ENCODE assay signal across 31 mouse cellular contexts in the genomic region with DNA sequence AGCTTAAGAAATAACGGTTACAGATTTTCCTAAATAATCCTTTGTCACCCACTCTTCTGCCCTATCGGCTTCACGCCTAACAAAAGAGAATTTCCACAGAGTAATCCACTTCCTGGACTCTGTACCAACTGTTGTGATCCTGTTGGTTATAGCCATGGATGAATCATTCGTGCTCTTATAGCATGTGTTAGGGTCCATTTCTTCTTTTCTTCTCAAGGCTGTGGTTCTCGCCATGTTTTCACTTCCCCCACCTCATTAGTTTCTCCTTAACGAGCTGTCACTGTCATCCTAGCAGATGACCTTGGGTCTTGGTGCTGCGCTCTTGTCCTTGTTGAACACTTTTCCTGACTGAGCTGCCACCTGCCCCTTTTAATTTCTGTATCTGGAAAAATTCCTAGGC. TPM values are rescaled to one million over a fixed set of nuclear protein-coding genes. Genes with fewer than 3 reads are reported as not detected.
DNase-seq lines count a peak whose midpoint lies in the region; ATAC-seq and TF ChIP-seq lines count a peak whose summit lies in the region.
"Had no signal": no experiment of that assay in that cellular context is flagged by ENCODE, and none has a peak within 500 bp of the region (broad histone marks: within the 10 kb centered on the region; RNA-seq: fewer than 3 reads in every experiment).

No protein-coding gene starts in this region.

- WGBS in lung, postnatal 0 days = 68% methylated on average over 7 of the region's 7 CpGs

- H3K9ac ChIP-seq in lung, postnatal 0 days (replicated peaks; ENCODE audit: low read depth) = no peak overlapping the region
- H3K9ac ChIP-seq in CH12.LX (ENCODE audit: insufficient read depth, low read depth) = peak overlapping the region; percentile 46; the same call in 1 of the 2 replicates
- H3K9ac ChIP-seq: hindbrain, embryonic 12.5 days; intestine, embryonic 15.5 days; liver, embryonic 14.5 days; neural tube, embryonic 15.5 days had no signal

- no peak for TF ChIP-seq CTCF in lung, postnatal 0 days (IDR thresholded peaks at IDR 0.05)
- no peak for TF ChIP-seq CTCF in CH12.LX (conservative IDR thresholded peaks at IDR 0.05 in 1 of 2, IDR thresholded peaks at IDR 0.05 in 1 of 2; ENCODE audit: low read depth in 2 of 2, low read length in 2 of 2)

- no peaks in the 10 kb centered on the region for H3K9me3 ChIP-seq in lung, postnatal 0 days (ENCODE audit: low read length)
- no peaks in the 10 kb centered on the region for H3K9me3 ChIP-seq in CH12.LX (replicated peaks; ENCODE audit: low read length)
- H3K9me3 ChIP-seq: heart, embryonic 10.5 days; hindbrain, embryonic 12.5 days; intestine, embryonic 15.5 days; neural tube, embryonic 15.5 days had no signal

- H3K4me3 ChIP-seq in lung, postnatal 0 days (ENCODE audit: low read depth, low read length) = no peak overlapping the region
- no peak overlapping the region for H3K4me3 ChIP-seq in CH12.LX (replicated peaks in 1 of 3; ENCODE audit: low read depth in 2 of 3, low read length in 2 of 3, poor library complexity in 1 of 3)
- H3K4me3 ChIP-seq: erythroblast, embryonic 14.5 days; heart, embryonic 10.5 days; hindbrain, embryonic 12.5 days; intestine, embryonic 15.5 days; neural tube, embryonic 15.5 days had no signal

- peaks cover 62% of the 10 kb centered on the region for H3K79me2 ChIP-seq in CH12.LX (replicated peaks; ENCODE audit: control insufficient read depth, extremely low read depth, insufficient read depth, poor library complexity, severe bottlenecking)

- no peak for TF ChIP-seq POLR2A in CH12.LX (IDR thresholded peaks at IDR 0.05; ENCODE audit: low read depth, low read length)

- H3K4me1 ChIP-seq in lung, postnatal 0 days (ENCODE audit: insufficient read depth, low read depth, low read length) = 0 out of 2 replicates have a peak, but pooled peaks cover 2% of the 10 kb centered on the region
- peaks cover 3 to 64% of the 10 kb centered on the region in 2 experiments; a peak in 3 of 4 replicates for H3K4me1 ChIP-seq in CH12.LX (ENCODE audit: control insufficient read depth in 1 of 2, insufficient read depth in 2 of 2)

- ATAC-seq in lung, postnatal 0 days = no peak
- peak; percentile 60 for ATAC-seq in granulocyte monocyte progenitor cell, adult 5-6 weeks (replicated peaks; ENCODE audit: poor library complexity, severe bottlenecking)
- ATAC-seq in neutrophil, adult 5-6 weeks (ENCODE audit: extremely low read depth, insufficient number of reproducible peaks, low FRiP score, poor library complexity, severe bottlenecking) = peak; percentile 8; the same call in 1 of the 2 replicates
- ATAC-seq: forebrain, embryonic 16.5 days; hindbrain, postnatal 0 days; intestine, embryonic 15.5 days had no signal

- DNase-seq in lung, postnatal 0 days (ENCODE audit: low spot score) = peak; percentile 14
- DNase-seq in lung, postnatal 4 days = no peak
- peak; percentile 69 for DNase-seq in CH12.LX (ENCODE audit: extremely low read depth)
- DNase-seq in left cerebral cortex, adult 9 months (ENCODE audit: low spot score in 2 of 2) = no peak
- no peak for DNase-seq in kidney, adult 18-20 months
- no peak for DNase-seq in cerebellum, adult 9-11 months
- DNase-seq: adrenal gland, adult 8-10 months; cerebellum, adult 11-12 months; cerebellum, postnatal 10 days; gastrocnemius, postnatal 10 days; heart, postnatal 36 days; kidney, adult 8-10 months; layer of hippocampus, postnatal 36 days; liver; lung, adult 2 months; lung, postnatal 14 days; midbrain, embryonic 14.5 days; thymus, adult 2 months; thymus, postnatal 4 days had no signal

- TF ChIP-seq EP300 in lung, postnatal 0 days (IDR thresholded peaks at IDR 0.05) = no peak
- peak; percentile 80 for TF ChIP-seq EP300 in CH12.LX (IDR thresholded peaks at IDR 0.05; ENCODE audit: low read length)

- no peak for TF ChIP-seq RAD21 in CH12.LX (IDR thresholded peaks at IDR 0.05; ENCODE audit: low read depth, low read length)

- H3K36me3 ChIP-seq in lung, postnatal 0 days (ENCODE audit: insufficient read depth, low read length) = no peaks in the 10 kb centered on the region
- peaks cover 0 to 15% of the 10 kb centered on the region in 2 experiments for H3K36me3 ChIP-seq in CH12.LX (replicated peaks in 1 of 2; ENCODE audit: control insufficient read depth in 1 of 2, insufficient read depth in 1 of 2, low read length in 1 of 2)
- H3K36me3 ChIP-seq: heart, embryonic 10.5 days; hindbrain, embryonic 12.5 days; intestine, embryonic 15.5 days; neural tube, embryonic 15.5 days had no signal

- in situ Hi-C loops in CH12.LX (cut with MboI; ENCODE audit: low pct_ligation_motif_present, low pct_unique_long_range_greater_than_20kb, low sequenced_read_pairs) = no loop called here

- no peak overlapping the region for H3K4me2 ChIP-seq in lung, postnatal 0 days (replicated peaks; ENCODE audit: low read depth, low read length)
- peak overlapping the region; percentile 87 for H3K4me2 ChIP-seq in CH12.LX (ENCODE audit: insufficient read depth, low read depth, poor library complexity, severe bottlenecking)
- H3K4me2 ChIP-seq: hindbrain, embryonic 12.5 days; intestine, embryonic 15.5 days; neural tube, embryonic 15.5 days had no signal

- no peak overlapping the region for H3K27ac ChIP-seq in lung, postnatal 0 days (ENCODE audit: low read length)
- no peak overlapping the region for H3K27ac ChIP-seq in CH12.LX (ENCODE audit: insufficient read depth, low read depth)
- H3K27ac ChIP-seq: heart, embryonic 10.5 days; hindbrain, embryonic 12.5 days; hindbrain, postnatal 0 days; intestine, embryonic 15.5 days; kidney, postnatal 0 days; liver, embryonic 14.5 days; neural tube, embryonic 15.5 days; stomach, postnatal 0 days had no signal

- no peaks in the 10 kb centered on the region for H3K27me3 ChIP-seq in lung, postnatal 0 days (replicated peaks; ENCODE audit: insufficient read depth, low read length)
- H3K27me3 ChIP-seq in CH12.LX (replicated peaks) = no peaks in the 10 kb centered on the region
- H3K27me3 ChIP-seq: hindbrain, embryonic 12.5 days; intestine, embryonic 15.5 days; neural tube, embryonic 15.5 days had no signal

- dilution Hi-C loops in CH12.LX (cut with MboI; ENCODE audit: extremely low pct_ligation_motif_present, extremely low pct_unique_long_range_greater_than_20kb, low sequenced_read_pairs) = no loop called here

TF ChIP-seq in CH12.LX, 34 proteins besides CTCF, POLR2A, EP300 and RAD21 (continues in another document):
- TF ChIP-seq CHD2 (IDR thresholded peaks at IDR 0.05; ENCODE audit: low read length) (no peak), KAT2A (IDR thresholded peaks at IDR 0.05; ENCODE audit: insufficient replicate concordance, low read length) (no peak), NRF1 (IDR thresholded peaks at IDR 0.05; ENCODE audit: low read depth, low read length) (no peak), ZKSCAN1 (IDR thresholded peaks at IDR 0.05; ENCODE audit: borderline replicate concordance, low read depth, low read length) (no peak), PAX5 (IDR thresholded peaks at IDR 0.05; ENCODE audit: low read length) (no peak), CHD1 (IDR thresholded peaks at IDR 0.05; ENCODE audit: low read depth, low read length) (0 out of 2 replicates have a peak, but pooled peaks have one; percentile 1), GABPA (IDR thresholded peaks at IDR 0.05; ENCODE audit: insufficient replicate concordance, low read depth, low read length) (no peak), UBTF (IDR thresholded peaks at IDR 0.05; ENCODE audit: low read depth, low read length) (no peak), ZMIZ1 (IDR thresholded peaks at IDR 0.05; ENCODE audit: low read depth, low read length) (no peak), E2F4 (IDR thresholded peaks at IDR 0.05; ENCODE audit: insufficient replicate concordance, low read depth, low read length) (no peak), POLR2AphosphoS2 (IDR thresholded peaks at IDR 0.05; ENCODE audit: low read depth, low read length) (no peak), MEF2A (IDR thresholded peaks at IDR 0.05; ENCODE audit: borderline replicate concordance, low read depth, low read length) (peak; percentile 52; the same call in 1 of the 2 replicates), ETS1 (conservative IDR thresholded peaks at IDR 0.05; ENCODE audit: low read depth, low read length) (peak; percentile 71), BHLHE40 (IDR thresholded peaks at IDR 0.05; ENCODE audit: low read depth, low read length) (peak; percentile 21; the same call in 1 of the 2 replicates), ZC3H11A (IDR thresholded peaks at IDR 0.05; ENCODE audit: low read depth, low read length) (no peak), MAFK (IDR thresholded peaks at IDR 0.05; ENCODE audit: insufficient replicate concordance, low read length) (no peak), IRF4 (IDR thresholded peaks at IDR 0.05; ENCODE audit: low read depth, low read length) (peak; percentile 76), SMC3 (IDR thresholded peaks at IDR 0.05; ENCODE audit: low read depth, low read length) (no peak), HCFC1 (IDR thresholded peaks at IDR 0.05; ENCODE audit: low read depth, low read length) (no peak), SIN3A (IDR thresholded peaks at IDR 0.05; ENCODE audit: low read length) (peak; percentile 84; the same call in 1 of the 2 replicates), TBP (conservative IDR thresholded peaks at IDR 0.05; ENCODE audit: low read depth, low read length) (no peak), USF2 (conservative IDR thresholded peaks at IDR 0.05; ENCODE audit: low read depth, low read length) (no peak), MAZ (IDR thresholded peaks at IDR 0.05; ENCODE audit: low read depth, low read length) (no peak), JUN (IDR thresholded peaks at IDR 0.05; ENCODE audit: insufficient read depth, low read depth, low read length) (peak; percentile 44)

RNA-seq across cellular contexts. Expression of a gene that starts 4.1 kb away (rescaled TPM):
- polyA plus RNA-seq in lung, postnatal 0 days (2015; fragmentation: Nextera tagmentation; extraction: Ambion mirVana) = 7.9 and 9.2 TPM in 2 replicates
- total RNA-seq in CH12.LX (2012; rRNA removed) (17.0 and 20.4 TPM in 2 replicates), CH12.LX (2014; rRNA removed) (34.8 and 36.6 TPM in 2 replicates)
- polyA plus RNA-seq in CH12.LX (2012; ENCODE audit: insufficient read length, low read depth) = 25.3 and 26.6 TPM in 2 replicates
- total RNA-seq in granulocyte monocyte progenitor cell, adult 5-6 weeks (2014; fragmentation: Nextera tagmentation) = 20.9 and 22.2 TPM in 2 replicates
- 15.6 and 16.8 TPM in 2 replicates for total RNA-seq in granulocyte monocyte progenitor cell, adult 5-6 weeks (2017)
- total RNA-seq in neutrophil, adult 5-6 weeks (2017) = 80.3 and 87.4 TPM in 2 replicates
- polyA plus RNA-seq: erythroblast, embryonic 14.5 days had no signal

RNA-seq across cellular contexts. Expression of a gene that starts 49.5 kb away (rescaled TPM):
- polyA plus RNA-seq in lung, postnatal 0 days (2015; fragmentation: Nextera tagmentation; extraction: Ambion mirVana) = 0.23 and 0.29 TPM in 2 replicates
- total RNA-seq in CH12.LX (2012; rRNA removed) (0.38 and 0.68 TPM in 2 replicates), CH12.LX (2014; rRNA removed) (0.16 and 0.23 TPM in 2 replicates)
- 0.24 and 0.29 TPM in 2 replicates for polyA plus RNA-seq in CH12.LX (2012; ENCODE audit: insufficient read length, low read depth)
- 0.58 and 1.1 TPM in 2 replicates for total RNA-seq in granulocyte monocyte progenitor cell, adult 5-6 weeks (2014; fragmentation: Nextera tagmentation)
- 0.60 and 0.62 TPM in 2 replicates for total RNA-seq in granulocyte monocyte progenitor cell, adult 5-6 weeks (2017)
- 10.2 and 10.7 TPM in 2 replicates for total RNA-seq in neutrophil, adult 5-6 weeks (2017)
- polyA plus RNA-seq: erythroblast, embryonic 14.5 days had no signal

Comparison
In these comparisons a context has a peak if more than half of its experiments do, and no peak if none do; other contexts are left out.
1. DNase-seq: peak in lung, postnatal 0 days (single experiment) and CH12.LX (single experiment); none in lung, postnatal 4 days (0 of 2), left cerebral cortex, adult 9 months (0 of 2), kidney, adult 18-20 months (single experiment) and cerebellum, adult 9-11 months (single experiment).